Mouse (Mus musculus): ENCODE results near the gene Rpn2.

Gene Rpn2

DNA sequence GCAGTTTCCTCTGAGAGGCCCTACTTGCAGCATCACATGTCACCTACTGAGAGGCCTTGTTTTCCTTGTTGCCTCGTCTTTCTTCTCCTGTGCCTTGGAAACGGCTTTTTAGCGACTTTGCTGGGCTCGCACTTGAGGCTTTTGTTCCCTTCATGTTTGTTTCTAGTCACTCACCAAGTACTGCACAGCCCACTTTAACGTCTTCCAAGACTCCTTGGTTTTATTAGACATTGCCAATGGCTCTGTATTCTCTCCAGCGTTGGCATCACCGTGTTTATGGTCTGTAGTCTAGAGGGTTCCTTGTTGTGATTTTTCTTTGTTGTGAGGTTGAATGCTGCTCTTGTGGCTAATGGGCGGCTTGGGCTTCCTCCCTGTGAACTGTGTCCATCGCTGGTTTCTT is 24.3 kb downstream of the Rpn2 start:
- TF ChIP-seq GATA4 (IDR thresholded peaks at IDR 0.05; ENCODE audit: insufficient replicate concordance, low read length): no peak

DNA sequence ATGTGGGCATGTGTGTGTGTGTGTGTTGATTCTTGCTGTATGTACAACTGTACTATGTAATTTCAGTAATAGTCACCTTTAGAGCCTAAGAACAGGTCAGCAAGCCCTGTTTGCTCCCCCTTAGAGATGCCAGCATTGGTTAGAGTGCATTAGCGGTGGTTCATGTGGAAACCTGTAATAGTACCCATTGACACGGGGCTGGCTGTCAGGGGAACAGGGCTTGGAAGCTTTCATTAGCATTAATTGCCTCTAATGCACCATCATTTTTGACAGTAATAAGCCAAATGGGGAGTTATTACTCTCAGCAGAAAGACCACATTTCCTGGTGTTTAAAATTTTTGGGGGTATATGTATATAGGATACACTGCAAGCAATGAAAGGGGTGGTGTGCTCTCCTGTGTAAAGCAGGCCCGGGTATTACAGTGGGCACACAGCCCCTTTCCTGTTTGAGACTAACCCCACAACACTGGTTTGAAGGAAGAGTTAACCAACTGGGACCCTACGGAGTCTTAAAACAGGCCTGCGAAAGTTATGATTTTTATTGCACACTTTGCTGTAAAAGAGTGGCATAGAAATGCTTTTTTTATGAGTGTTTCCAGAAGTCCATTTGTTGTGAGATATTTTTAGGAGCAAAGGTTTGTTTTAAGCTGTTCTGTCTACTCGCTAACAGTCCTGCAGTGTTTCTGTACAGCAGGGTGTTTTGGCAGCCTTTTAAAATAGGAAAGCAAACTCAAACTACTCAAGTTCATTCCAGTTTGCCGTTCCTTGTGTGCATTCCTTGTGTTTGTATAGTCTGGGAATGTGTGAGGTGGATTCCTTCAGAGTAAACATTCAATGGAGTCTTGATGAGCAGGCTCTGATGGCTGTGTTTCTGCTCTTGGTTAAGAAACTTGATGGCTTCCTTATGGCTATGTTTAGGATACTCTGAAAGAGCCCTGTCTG is 27.5 kb downstream of the Rpn2 start:
- TF ChIP-seq GATA4 (IDR thresholded peaks at IDR 0.05; ENCODE audit: insufficient replicate concordance, low read length): no peak

DNA sequence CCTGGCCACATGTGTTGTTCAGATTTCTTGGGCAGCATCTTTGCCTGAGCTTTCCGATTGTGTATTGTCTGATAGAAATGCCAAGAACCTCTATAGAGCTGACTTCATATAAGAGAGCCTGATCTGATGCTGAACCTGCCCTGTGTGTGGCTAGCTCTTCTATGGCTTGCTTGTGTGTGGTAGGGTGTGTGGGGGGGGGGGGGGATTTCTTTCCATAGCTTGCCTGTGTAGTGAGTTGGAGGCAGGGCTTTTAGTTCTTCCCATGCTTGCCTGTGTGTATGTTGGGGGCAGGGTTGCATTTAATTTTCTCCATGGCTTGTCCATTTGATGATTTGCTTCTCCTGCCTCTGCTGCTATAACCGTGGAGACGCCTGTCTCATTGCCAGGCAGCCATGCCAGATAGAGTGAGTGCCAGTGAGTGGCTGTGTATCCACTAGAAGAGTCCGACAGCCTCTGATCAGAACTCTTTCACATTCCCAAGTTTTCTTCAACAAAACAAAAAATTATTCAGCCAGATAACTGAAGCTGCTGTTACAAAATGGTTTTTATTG is 29.0 kb downstream of the Rpn2 start:
- TF ChIP-seq GATA4 (IDR thresholded peaks at IDR 0.05; ENCODE audit: insufficient replicate concordance, low read length): no peak

DNA sequence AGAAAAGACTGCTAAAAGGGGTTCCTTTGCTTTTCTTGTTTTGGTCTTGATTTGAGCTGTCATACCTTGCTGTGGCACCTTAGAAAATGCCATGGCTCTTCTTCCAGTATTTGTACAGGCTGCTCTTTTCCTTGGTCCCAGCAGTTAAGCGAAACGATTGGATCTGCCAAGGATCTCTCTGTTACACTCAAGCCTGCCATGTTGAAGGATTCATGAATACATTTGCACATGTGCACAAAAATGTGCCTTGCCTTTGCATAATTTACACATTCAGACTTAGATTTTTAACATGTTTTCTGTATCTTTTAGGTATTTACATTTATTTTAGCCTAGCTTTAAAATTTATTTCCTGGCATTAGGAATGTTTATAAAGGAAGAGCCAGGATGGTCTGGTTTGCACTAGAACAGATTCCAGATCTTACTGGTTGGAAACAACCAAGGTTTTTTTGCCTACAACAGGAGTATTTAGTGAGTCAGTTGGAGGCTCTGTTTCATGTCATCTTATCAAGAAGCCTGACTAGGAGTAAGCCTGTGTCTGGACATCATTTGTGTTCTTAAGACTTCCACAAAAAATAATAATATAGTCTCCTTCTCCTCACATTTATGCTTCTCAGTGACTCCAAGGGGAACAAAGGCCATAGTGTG is 29.6 kb downstream of the Rpn2 start:
- TF ChIP-seq GATA4 (IDR thresholded peaks at IDR 0.05; ENCODE audit: insufficient replicate concordance, low read length): no peak

DNA sequence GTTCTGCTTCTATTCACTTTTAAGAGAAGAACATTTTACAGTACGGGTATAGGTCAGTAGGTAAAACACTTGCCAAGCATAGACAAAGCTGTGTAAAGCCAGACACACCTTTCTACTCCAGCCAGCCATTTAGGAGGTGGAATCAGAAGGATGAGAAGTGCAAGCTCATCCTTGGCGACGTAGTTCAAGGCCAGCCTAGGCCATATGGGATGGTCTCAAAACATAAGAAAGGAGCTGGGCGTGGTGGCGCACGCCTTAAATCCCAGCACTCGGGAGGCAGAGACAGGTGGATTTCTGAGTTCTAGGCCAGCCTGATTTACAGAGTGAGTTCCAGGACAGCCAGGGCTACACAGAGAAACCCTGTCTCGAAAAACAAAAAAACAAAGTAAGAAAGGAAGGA is 30.8 kb downstream of the Rpn2 start:
- TF ChIP-seq GATA4 (IDR thresholded peaks at IDR 0.05; ENCODE audit: insufficient replicate concordance, low read length): no peak

DNA sequence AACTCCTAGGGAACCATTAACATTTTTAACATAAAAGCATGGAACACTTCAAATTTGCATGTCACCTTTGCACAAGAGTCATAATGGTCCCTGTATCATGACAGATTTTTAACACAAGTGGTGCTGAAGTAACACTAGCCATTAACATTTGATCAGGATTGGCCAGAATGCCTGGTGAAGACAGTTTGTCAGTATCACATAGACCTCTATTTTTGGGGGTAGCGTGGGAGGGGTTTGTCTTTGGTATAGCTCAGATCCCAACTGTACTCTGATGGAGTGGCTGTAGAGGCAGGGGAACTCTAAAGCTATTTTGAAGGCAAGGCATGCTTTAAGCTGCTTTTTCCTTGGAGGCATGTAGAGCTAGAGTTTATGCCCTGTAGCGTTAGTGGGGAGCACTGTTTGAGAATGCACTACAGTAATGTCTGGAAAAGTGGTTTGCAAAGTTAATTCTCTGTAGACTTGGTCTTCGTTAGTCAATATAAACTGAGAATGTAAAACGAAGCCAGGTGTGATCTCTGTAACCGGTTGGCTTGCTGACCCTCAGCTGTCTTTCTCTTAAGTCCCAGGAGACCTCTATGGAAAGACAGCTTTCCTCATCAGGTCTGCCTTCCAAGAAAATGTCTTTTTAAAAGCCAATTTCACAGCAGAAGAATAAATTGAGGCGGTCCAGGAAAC is 32.3 kb downstream of the Rpn2 start:
- no peak for TF ChIP-seq GATA4 (IDR thresholded peaks at IDR 0.05; ENCODE audit: insufficient replicate concordance, low read length)

DNA sequence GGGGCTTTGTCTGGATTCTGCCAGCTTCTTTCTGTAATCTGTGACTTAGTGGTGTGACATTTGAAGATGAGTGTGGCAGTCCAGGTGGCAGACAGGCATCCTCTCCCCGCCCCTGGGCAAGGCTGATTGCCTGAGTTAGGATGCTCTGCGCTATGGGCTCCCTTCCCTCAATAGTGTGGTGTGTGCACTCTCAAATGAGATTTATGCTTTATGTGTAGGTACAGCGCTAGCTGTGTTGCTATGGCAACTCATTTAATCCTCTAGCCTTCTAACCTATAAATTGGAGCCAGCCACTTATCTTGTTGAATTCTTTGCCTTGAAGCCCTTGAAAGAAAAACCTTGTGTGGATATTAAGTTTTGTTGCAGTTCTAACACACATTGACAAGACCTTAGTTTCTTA is 34.9 kb downstream of the Rpn2 start:
- no peak for TF ChIP-seq GATA4 (IDR thresholded peaks at IDR 0.05; ENCODE audit: insufficient replicate concordance, low read length)

DNA sequence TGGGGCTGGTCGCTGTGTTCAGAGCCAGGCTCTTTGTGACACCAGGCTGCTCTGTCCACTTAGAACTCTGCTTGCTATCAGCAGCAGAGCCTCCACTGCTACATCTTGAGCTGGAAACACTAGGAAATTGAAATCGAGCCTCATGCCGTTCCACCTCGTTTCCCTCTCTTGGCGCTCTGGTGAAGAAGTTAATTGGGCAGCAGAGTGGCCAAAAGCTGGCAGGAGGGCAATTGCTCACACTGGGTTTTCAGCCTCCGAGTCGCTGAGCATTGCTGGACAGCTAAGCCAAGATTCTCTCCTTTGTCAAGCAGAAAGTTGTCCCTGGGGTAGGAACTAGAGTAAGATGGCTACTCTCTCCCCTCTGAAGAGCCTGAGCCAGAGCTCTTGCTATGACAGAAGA is 35.5 kb downstream of the Rpn2 start:
- no peak for TF ChIP-seq GATA4 (IDR thresholded peaks at IDR 0.05; ENCODE audit: insufficient replicate concordance, low read length)

DNA sequence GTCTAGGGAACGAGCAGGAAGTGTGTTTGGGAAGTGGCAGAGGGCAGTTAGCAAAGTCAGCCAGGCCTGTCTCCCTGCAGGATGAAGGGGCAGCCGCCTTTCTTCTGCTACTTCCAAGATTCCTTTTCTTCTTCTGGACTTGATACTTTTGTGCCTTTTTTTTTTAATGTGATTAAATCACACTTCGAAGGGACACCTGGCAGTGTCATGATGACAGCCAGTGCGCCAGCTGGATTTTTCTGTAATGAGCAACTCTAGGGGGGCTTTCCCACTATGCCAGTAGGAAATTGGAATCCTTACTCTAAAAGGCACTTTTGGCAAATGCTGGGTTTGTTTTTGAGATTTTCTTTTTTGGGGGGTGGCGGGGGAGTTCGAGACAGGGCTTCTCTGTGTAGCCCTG is 36.7 kb downstream of the Rpn2 start:
- TF ChIP-seq GATA4 (IDR thresholded peaks at IDR 0.05; ENCODE audit: insufficient replicate concordance, low read length): no peak

DNA sequence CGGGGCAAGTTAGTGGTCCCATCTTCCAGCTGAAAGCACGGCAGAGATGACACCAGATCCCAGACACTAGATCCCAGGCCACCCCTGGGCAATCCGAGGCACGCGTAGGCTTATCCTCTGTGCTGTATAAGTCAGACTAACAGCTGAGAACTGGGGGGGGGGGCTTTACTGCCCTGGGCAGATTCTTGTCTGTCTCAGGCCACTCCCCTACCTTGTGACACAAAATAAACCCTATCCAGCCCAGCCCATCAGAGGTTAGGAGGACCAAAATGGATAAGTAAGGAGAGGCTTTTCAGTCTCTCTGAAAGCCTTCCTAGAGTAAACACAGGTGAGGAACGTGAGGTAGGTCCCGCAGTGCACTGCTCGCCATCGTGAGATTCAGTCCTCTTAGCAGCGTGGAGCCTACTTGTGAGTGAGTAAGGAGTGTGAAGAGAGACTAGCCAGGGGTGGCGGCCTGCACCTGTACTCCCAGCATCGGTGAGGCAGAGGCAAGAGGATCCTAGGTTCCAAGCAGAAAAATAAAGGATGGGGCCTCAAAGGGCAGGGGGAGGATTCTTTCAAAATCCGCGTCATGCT is 37.6 kb downstream of the Rpn2 start:
- no peak for TF ChIP-seq GATA4 (IDR thresholded peaks at IDR 0.05; ENCODE audit: insufficient replicate concordance, low read length)

DNA sequence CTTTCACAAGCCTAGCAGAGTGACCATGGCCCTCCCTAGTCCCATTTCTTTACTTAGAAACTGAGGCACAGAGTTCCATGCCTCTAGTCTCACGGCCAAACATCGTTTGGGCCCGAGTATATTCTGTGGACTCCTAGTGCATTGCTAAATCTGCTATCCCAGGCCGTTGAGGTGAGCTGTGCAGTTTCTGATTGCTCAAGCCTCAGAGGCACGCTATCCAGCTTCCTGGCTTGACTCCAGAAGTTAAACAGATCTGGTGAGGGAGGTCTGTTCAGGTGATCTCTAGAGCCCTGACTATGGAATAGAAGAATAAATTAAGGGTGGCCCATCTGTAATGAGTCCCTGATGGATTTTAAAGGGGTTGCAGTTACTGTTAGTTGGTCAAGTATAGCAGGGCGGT is 38.4 kb downstream of the Rpn2 start:
- no peak for TF ChIP-seq GATA4 (IDR thresholded peaks at IDR 0.05; ENCODE audit: insufficient replicate concordance, low read length)

DNA sequence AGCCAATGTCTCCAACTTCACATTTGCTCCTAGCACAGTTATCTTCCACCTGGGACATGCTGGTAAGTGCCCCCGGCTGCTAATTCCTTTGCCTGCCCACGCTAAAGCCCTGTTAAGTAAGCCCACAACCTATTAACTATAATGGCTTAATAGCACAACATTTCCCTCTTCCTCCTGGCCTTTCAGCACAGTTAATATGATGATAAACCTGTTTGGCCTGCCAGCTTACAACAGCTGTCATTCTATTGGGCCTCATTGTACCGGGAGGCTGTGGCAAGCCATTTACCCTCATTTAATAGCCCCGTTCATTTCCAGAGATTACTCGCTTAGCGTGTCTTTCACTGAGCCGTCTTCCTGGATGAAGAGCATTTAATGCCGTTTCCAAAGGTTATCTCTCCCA is 41.3 kb downstream of the Rpn2 start:
- no peak for TF ChIP-seq GATA4 (IDR thresholded peaks at IDR 0.05; ENCODE audit: insufficient replicate concordance, low read length)

DNA sequence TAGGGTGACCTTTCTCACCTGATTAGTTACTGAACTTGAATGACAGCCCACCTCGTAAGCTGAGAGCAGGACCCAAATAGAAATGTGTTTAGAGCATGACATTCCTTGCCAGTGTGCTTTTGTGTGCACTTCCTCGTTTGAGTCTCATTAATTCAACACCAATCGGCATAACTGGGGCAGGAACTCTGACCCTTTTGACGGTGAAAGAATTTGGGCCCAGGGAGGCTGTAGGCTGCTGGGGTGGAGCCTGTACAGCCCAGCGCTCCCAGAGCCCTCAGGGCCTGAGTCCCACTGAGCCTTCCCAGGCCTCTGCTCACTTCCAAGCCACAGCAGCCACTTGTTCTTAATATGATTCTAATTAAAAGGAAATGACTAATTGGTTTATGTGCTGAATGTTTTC is 42.1 kb downstream of the Rpn2 start:
- TF ChIP-seq GATA4 (IDR thresholded peaks at IDR 0.05; ENCODE audit: insufficient replicate concordance, low read length): no peak

DNA sequence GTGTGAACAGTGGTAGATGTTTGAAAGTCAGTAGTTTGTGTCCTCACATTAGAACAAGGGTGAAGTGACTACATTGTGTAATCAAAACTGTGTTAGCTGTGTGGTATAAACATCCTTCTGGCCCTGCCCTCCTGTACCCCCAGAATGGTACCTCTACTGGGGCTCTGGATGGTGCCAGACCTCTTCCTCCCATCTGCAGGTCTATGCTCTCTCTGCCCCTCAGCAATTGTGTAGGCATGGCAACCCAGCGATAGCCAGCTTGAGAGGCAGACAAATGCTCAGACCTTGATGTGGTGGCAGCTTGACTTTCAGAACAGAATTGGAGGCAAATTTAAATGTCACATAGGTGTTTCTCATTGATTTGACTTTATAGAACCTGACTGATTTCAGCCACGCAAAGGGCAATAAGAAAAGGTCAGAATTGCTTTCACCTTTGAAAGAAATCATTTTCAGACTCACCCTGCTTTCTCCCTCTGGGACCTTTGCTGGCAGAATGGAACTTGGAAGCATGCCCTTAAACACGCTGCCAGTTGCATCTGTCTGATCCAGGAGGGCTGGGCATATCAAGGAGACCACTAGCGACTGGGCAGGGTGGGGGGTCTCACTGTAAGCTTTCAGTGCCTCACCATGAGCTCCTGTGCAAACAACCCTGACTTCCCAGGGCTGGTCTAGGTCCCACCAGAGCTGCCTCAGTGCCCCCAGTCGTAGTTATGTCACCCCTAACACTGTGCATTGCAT is 43.4 kb downstream of the Rpn2 start:
- TF ChIP-seq GATA4 (IDR thresholded peaks at IDR 0.05; ENCODE audit: insufficient replicate concordance, low read length): no peak

DNA sequence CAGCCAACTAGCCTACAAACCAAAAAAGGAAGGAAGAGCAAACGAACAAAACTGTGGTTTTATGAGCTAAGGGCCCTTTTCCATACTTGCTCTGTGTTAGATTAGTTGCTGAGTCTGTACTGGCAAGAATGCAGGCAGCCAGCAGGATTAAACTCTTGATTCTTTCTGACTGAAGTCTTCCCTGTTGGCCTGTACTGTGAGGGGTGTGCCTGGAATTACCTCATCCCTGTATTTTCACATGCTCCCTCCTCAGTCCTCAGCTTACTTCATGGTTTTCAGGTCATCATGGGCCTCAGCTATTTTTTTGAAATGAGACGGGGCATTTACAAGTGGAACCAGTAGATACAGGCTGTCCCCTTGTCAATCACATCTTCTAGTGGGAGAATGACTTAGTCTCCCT is 46.4 kb downstream of the Rpn2 start:
- no peak for TF ChIP-seq GATA4 (IDR thresholded peaks at IDR 0.05; ENCODE audit: insufficient replicate concordance, low read length)

Data from liver, adult (tissue).